Mouse (Mus musculus): ENCODE results near the gene Tlk2. TPM values are rescaled to one million over a fixed set of nuclear protein-coding genes. Genes with fewer than 3 reads are reported as not detected.

Gene Tlk2
- polyA plus RNA-seq, 1 experiment from 2014 or later: 20.7 TPM

- Histone ChIP-seq H3K9me3 (replicated peaks) (no peaks in the 10 kb centered on the region), H3K27me3 (replicated peaks) (no peaks in the 10 kb centered on the region), H3K9ac (no peak overlapping the region), H3K27ac (ENCODE audit: poor library complexity, severe bottlenecking) (no peak overlapping the region), H3K4me2 (no peak overlapping the region), H3K4me3 (no peak overlapping the region), H3K4me1 (replicated peaks) (peaks cover 33% of the 10 kb centered on the region), H3K36me3 (no peaks in the 10 kb centered on the region)
- ATAC-seq (ENCODE audit: insufficient number of reproducible peaks, low FRiP score): no peak
- WGBS: 66% methylated on average over 4 of the region's 4 CpGs
Measured at GRCm38 (mm10) chr11:105150691-105151090, 27.9 kb upstream of the Tlk2 start.

- no peak overlapping the region for H3K4me3 ChIP-seq
- peak overlapping the region; percentile 55 for H3K4me2 ChIP-seq
- H3K9me3 ChIP-seq (replicated peaks): no peaks in the 10 kb centered on the region
- H3K4me1 ChIP-seq (replicated peaks): peaks cover 39% of the 10 kb centered on the region
- H3K27me3 ChIP-seq (replicated peaks): no peaks in the 10 kb centered on the region
- ATAC-seq (ENCODE audit: insufficient number of reproducible peaks, low FRiP score): no peak
- 25% methylated on average over 18 of the region's 19 CpGs for WGBS
- no peaks in the 10 kb centered on the region for H3K36me3 ChIP-seq
- no peak overlapping the region for H3K27ac ChIP-seq (ENCODE audit: poor library complexity, severe bottlenecking)
- peak overlapping the region; percentile 46; the same call in 1 of the 2 replicates for H3K9ac ChIP-seq
Measured at GRCm38 (mm10) chr11:105151226-105152016, 27.2 kb upstream of the Tlk2 start.

GRCm38 (mm10) chr11:105152017-105152300, 26.6 kb upstream of the Tlk2 start:
- Histone ChIP-seq H3K27me3 (replicated peaks) (no peaks in the 10 kb centered on the region), H3K4me1 (replicated peaks) (peaks cover 44% of the 10 kb centered on the region), H3K9me3 (replicated peaks) (no peaks in the 10 kb centered on the region), H3K27ac (ENCODE audit: poor library complexity, severe bottlenecking) (no peak overlapping the region), H3K4me3 (no peak overlapping the region), H3K36me3 (no peaks in the 10 kb centered on the region), H3K9ac (0 out of 2 replicates have a peak overlapping the region, but pooled peaks have one; percentile 46), H3K4me2 (peak overlapping the region; percentile 55)
- 66% methylated on average over 3 of the region's 4 CpGs for WGBS
- no peak for ATAC-seq (ENCODE audit: insufficient number of reproducible peaks, low FRiP score)

GRCm38 (mm10) chr11:105152357-105152899, 26.2 kb upstream of the Tlk2 start:
- H3K4me3 ChIP-seq: no peak overlapping the region
- H3K36me3 ChIP-seq: no peaks in the 10 kb centered on the region
- H3K27me3 ChIP-seq (replicated peaks): no peaks in the 10 kb centered on the region
- no peak overlapping the region for H3K9ac ChIP-seq
- H3K9me3 ChIP-seq (replicated peaks): no peaks in the 10 kb centered on the region
- no peak overlapping the region for H3K4me2 ChIP-seq
- no peak overlapping the region for H3K27ac ChIP-seq (ENCODE audit: poor library complexity, severe bottlenecking)
- 73% methylated on average over 11 of the region's 11 CpGs for WGBS
- peaks cover 46% of the 10 kb centered on the region for H3K4me1 ChIP-seq (replicated peaks)
- peak; percentile 34; the same call in 1 of the 2 replicates for ATAC-seq (ENCODE audit: insufficient number of reproducible peaks, low FRiP score)

DNA sequence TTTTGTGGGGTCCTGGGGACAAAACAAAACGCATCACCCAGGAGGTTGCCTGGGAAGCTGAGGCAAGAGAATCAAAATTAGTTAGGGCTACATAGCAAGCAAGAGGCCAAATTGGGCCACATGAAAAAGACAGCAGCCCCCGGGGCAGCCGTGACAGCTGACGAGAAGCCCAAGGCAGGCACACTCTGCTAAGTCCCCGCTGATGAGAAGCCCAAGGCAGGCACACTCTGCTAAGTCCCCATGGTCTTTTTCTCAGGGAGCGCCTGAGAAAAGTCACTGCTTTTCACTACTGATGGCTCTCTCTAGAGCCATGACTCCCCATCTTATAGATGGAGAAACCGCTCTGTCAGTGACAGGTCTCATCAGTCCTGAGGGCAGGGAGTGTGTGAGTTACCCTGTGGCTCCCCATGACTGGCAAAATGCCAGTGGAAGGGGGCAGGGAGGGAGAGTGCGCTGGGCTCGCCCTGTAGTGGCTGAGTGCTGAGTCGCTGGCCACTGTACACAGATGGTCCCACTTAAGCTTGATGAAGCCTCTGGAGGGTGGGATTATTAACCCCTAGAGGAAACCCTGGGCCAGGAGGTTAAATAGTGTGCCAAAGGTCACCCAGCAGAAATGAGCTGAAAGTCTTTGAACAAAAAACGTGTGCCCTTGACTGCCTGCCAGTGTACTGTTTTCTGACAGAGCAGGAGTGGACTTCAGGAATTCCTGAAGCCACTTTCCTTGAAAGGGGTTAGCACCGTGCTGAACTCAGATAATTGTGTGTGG, 25.4 kb upstream of the Tlk2 start:
- no peak overlapping the region for H3K9ac ChIP-seq
- peaks cover 49% of the 10 kb centered on the region for H3K4me1 ChIP-seq (replicated peaks)
- peak; percentile 89 for ATAC-seq (ENCODE audit: insufficient number of reproducible peaks, low FRiP score)
- no peaks in the 10 kb centered on the region for H3K27me3 ChIP-seq (replicated peaks)
- no peaks in the 10 kb centered on the region for H3K36me3 ChIP-seq
- peak overlapping the region; percentile 54 for H3K4me2 ChIP-seq
- H3K27ac ChIP-seq (ENCODE audit: poor library complexity, severe bottlenecking): peak overlapping the region; percentile 69
- no peak overlapping the region for H3K4me3 ChIP-seq
- no peaks in the 10 kb centered on the region for H3K9me3 ChIP-seq (replicated peaks)
- WGBS: 24% methylated on average over 12 of the region's 12 CpGs

- H3K27me3 ChIP-seq (replicated peaks): no peaks in the 10 kb centered on the region
- no peak overlapping the region for H3K4me3 ChIP-seq
- H3K9ac ChIP-seq: no peak overlapping the region
- no peak overlapping the region for H3K4me2 ChIP-seq
- ATAC-seq (ENCODE audit: insufficient number of reproducible peaks, low FRiP score): no peak
- H3K36me3 ChIP-seq: no peaks in the 10 kb centered on the region
- no peak overlapping the region for H3K27ac ChIP-seq (ENCODE audit: poor library complexity, severe bottlenecking)
- no peaks in the 10 kb centered on the region for H3K9me3 ChIP-seq (replicated peaks)
- H3K4me1 ChIP-seq (replicated peaks): peaks cover 49% of the 10 kb centered on the region
- WGBS: 41% methylated on average over 4 of the region's 4 CpGs
Measured at GRCm38 (mm10) chr11:105155915-105156314, 22.7 kb upstream of the Tlk2 start.

DNA sequence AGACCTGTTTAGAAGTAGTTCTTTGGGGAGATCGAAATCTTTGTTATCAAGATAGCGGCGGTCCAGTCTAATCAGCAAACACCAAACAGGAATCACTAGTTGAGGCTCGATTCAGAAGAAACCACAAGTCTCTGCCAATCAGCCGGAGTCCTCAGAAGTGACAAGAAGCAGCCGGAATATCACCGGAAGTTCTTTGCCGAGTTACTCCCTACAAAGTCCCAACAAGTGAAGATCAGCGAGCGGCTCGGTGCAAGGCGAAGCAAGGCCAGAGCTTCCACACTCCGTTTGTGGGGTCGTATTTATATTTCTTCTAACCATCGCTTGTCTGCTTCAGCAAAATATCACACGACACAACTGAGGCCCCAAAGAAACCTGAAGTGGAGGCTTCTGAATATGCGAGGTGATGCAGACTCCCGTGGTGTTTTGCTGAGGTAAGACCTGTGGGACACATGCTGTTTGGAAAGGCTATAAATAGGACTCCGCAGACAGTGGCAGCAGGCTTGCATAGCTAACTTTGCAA, 21.8 kb upstream of the Tlk2 start:
- 62% methylated on average over 19 of the region's 19 CpGs for WGBS
- peak overlapping the region; percentile 44 for H3K4me2 ChIP-seq
- H3K36me3 ChIP-seq: no peaks in the 10 kb centered on the region
- no peaks in the 10 kb centered on the region for H3K27me3 ChIP-seq (replicated peaks)
- peaks cover 40% of the 10 kb centered on the region for H3K4me1 ChIP-seq (replicated peaks)
- H3K27ac ChIP-seq (ENCODE audit: poor library complexity, severe bottlenecking): peak overlapping the region; percentile 72
- no peak overlapping the region for H3K9ac ChIP-seq
- H3K4me3 ChIP-seq: no peak overlapping the region
- ATAC-seq (ENCODE audit: insufficient number of reproducible peaks, low FRiP score): no peak
- no peaks in the 10 kb centered on the region for H3K9me3 ChIP-seq (replicated peaks)

DNA sequence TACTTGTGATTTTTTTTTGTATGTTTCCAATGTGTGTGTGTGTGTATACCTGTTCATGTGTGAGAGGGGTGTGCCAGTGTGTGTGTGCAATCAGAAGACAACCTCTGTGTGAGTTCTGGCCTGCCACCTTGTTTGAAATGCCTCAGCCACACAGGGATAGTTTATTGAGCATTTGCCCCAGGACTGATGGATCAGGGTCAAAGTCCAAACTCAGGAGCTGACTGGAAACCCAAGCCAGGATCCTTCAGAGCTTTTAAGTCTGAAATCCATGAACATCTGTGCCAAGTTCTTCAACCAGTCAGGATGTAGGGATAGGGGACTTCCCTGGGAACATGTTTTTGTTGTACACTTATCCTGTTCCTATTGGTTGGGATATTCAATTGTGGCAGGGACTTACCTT, 20.6 kb upstream of the Tlk2 start:
- ATAC-seq (ENCODE audit: insufficient number of reproducible peaks, low FRiP score): no peak
- Histone ChIP-seq H3K4me3 (no peak overlapping the region), H3K4me2 (no peak overlapping the region), H3K27me3 (replicated peaks) (no peaks in the 10 kb centered on the region), H3K9me3 (replicated peaks) (peaks cover 8% of the 10 kb centered on the region), H3K27ac (ENCODE audit: poor library complexity, severe bottlenecking) (no peak overlapping the region), H3K36me3 (no peaks in the 10 kb centered on the region), H3K9ac (no peak overlapping the region), H3K4me1 (replicated peaks) (peaks cover 29% of the 10 kb centered on the region)

GRCm38 (mm10) chr11:105159673-105160360, 18.8 kb upstream of the Tlk2 start:
- H3K9ac ChIP-seq: no peak overlapping the region
- WGBS: 58% methylated on average over 6 of the region's 6 CpGs

GRCm38 (mm10) chr11:105161411-105161810, 17.2 kb upstream of the Tlk2 start:
- H3K9me3 ChIP-seq (replicated peaks): peaks cover 29% of the 10 kb centered on the region
- H3K4me3 ChIP-seq: no peak overlapping the region
- no peak for ATAC-seq (ENCODE audit: insufficient number of reproducible peaks, low FRiP score)
- H3K4me1 ChIP-seq (replicated peaks): peaks cover 10% of the 10 kb centered on the region
- WGBS: 85% methylated on average over 2 of the region's 2 CpGs
- H3K27ac ChIP-seq (ENCODE audit: poor library complexity, severe bottlenecking): no peak overlapping the region
- H3K4me2 ChIP-seq: no peak overlapping the region
- H3K36me3 ChIP-seq: no peaks in the 10 kb centered on the region; the same call in 1 of the 2 replicates
- H3K9ac ChIP-seq: no peak overlapping the region
- H3K27me3 ChIP-seq (replicated peaks): peaks cover 21% of the 10 kb centered on the region

More at GRCm38 (mm10) chr11:105159673-105160360, 18.8 kb upstream of the Tlk2 start:
- peaks cover 5% of the 10 kb centered on the region for H3K27me3 ChIP-seq (replicated peaks)
- peaks cover 13% of the 10 kb centered on the region for H3K9me3 ChIP-seq (replicated peaks)
- no peaks in the 10 kb centered on the region; the same call in 1 of the 2 replicates for H3K36me3 ChIP-seq
- no peak for ATAC-seq (ENCODE audit: insufficient number of reproducible peaks, low FRiP score)
- H3K27ac ChIP-seq (ENCODE audit: poor library complexity, severe bottlenecking): no peak overlapping the region
- H3K4me2 ChIP-seq: no peak overlapping the region
- no peak overlapping the region for H3K4me3 ChIP-seq
- peaks cover 16% of the 10 kb centered on the region for H3K4me1 ChIP-seq (replicated peaks)
